30 mouse cellular contexts compared by ENCODE assay signal in genomic region chr15:99690924-99691323, GRCm38 (mm10). TPM values are rescaled to one million over a fixed set of nuclear protein-coding genes. Genes with fewer than 3 reads are reported as not detected.
DNase-seq lines count a peak whose midpoint lies in the region; ATAC-seq lines count a peak whose summit lies in the region.
"Had no signal": no experiment of that assay in that cellular context is flagged by ENCODE, and none has a peak within 500 bp of the region (broad histone marks: within the 10 kb centered on the region; RNA-seq: fewer than 3 reads in every experiment).

No protein-coding gene starts in this region.

- no peak overlapping the region for H3K4me3 ChIP-seq in hindbrain, embryonic 12.5 days
- H3K4me3 ChIP-seq in hindbrain, embryonic 16.5 days (ENCODE audit: low read length) = no peak overlapping the region
- H3K4me3 ChIP-seq in midbrain, embryonic 10.5 days = no peak overlapping the region
- H3K4me3 ChIP-seq in midbrain, embryonic 15.5 days = no peak overlapping the region
- no peak overlapping the region for H3K4me3 ChIP-seq in neural tube, embryonic 13.5 days
- H3K4me3 ChIP-seq: embryonic facial prominence, embryonic 12.5 days; forebrain, embryonic 10.5 days; forebrain, embryonic 15.5 days; gastrocnemius, adult 2 months; heart, embryonic 13.5 days; hindbrain, embryonic 15.5 days; kidney, embryonic 15.5 days; lung, embryonic 15.5 days; megakaryocyte, embryonic 14.5 days had no signal

- 24% methylated on average over 4 of the region's 4 CpGs for WGBS in hindbrain, embryonic 12.5 days
- WGBS in hindbrain, embryonic 16.5 days = 28% methylated on average over 4 of the region's 4 CpGs
- WGBS in midbrain, embryonic 10.5 days = 12% methylated on average over 4 of the region's 4 CpGs
- WGBS in midbrain, embryonic 15.5 days = 14% methylated on average over 4 of the region's 4 CpGs
- WGBS in neural tube, embryonic 13.5 days = 33% methylated on average over 4 of the region's 4 CpGs

- H3K27me3 ChIP-seq in hindbrain, embryonic 12.5 days = no peaks in the 10 kb centered on the region
- no peaks in the 10 kb centered on the region for H3K27me3 ChIP-seq in hindbrain, embryonic 16.5 days (replicated peaks; ENCODE audit: control insufficient read depth, insufficient read depth, low read length)
- H3K27me3 ChIP-seq in midbrain, embryonic 10.5 days (ENCODE audit: low read depth, poor library complexity, severe bottlenecking) = peaks cover 35% of the 10 kb centered on the region
- no peaks in the 10 kb centered on the region for H3K27me3 ChIP-seq in midbrain, embryonic 15.5 days (replicated peaks)
- H3K27me3 ChIP-seq in neural tube, embryonic 13.5 days = no peaks in the 10 kb centered on the region
- H3K27me3 ChIP-seq: forebrain, embryonic 15.5 days; hindbrain, embryonic 15.5 days had no signal

- no peak overlapping the region for H3K9ac ChIP-seq in hindbrain, embryonic 12.5 days
- no peak overlapping the region for H3K9ac ChIP-seq in hindbrain, embryonic 16.5 days (ENCODE audit: low read depth, low read length)
- H3K9ac ChIP-seq in midbrain, embryonic 15.5 days = no peak overlapping the region
- H3K9ac ChIP-seq in neural tube, embryonic 13.5 days = peak overlapping the region; percentile 43; the same call in 1 of the 2 replicates
- H3K9ac ChIP-seq: embryonic facial prominence, embryonic 12.5 days; forebrain, embryonic 15.5 days; heart, embryonic 13.5 days; hindbrain, embryonic 15.5 days; kidney, embryonic 15.5 days; lung, embryonic 15.5 days had no signal

- H3K4me1 ChIP-seq in hindbrain, embryonic 12.5 days = peaks cover 31% of the 10 kb centered on the region
- peaks cover 2% of the 10 kb centered on the region; the same call in 1 of the 2 replicates for H3K4me1 ChIP-seq in hindbrain, embryonic 16.5 days (ENCODE audit: control insufficient read depth, insufficient read depth, low read depth, low read length)
- H3K4me1 ChIP-seq in midbrain, embryonic 10.5 days = peaks cover 62% of the 10 kb centered on the region
- peaks cover 21% of the 10 kb centered on the region for H3K4me1 ChIP-seq in midbrain, embryonic 15.5 days
- H3K4me1 ChIP-seq in neural tube, embryonic 13.5 days (replicated peaks) = peaks cover 60% of the 10 kb centered on the region
- H3K4me1 ChIP-seq: lung, embryonic 15.5 days had no signal

- no peak overlapping the region for H3K4me2 ChIP-seq in hindbrain, embryonic 12.5 days (replicated peaks)
- no peak overlapping the region for H3K4me2 ChIP-seq in hindbrain, embryonic 16.5 days (ENCODE audit: low read length)
- no peak overlapping the region for H3K4me2 ChIP-seq in midbrain, embryonic 15.5 days
- no peak overlapping the region for H3K4me2 ChIP-seq in neural tube, embryonic 13.5 days
- H3K4me2 ChIP-seq: embryonic facial prominence, embryonic 12.5 days; forebrain, embryonic 15.5 days; heart, embryonic 13.5 days; hindbrain, embryonic 15.5 days; kidney, embryonic 15.5 days; lung, embryonic 15.5 days had no signal

- H3K27ac ChIP-seq in hindbrain, embryonic 12.5 days = peak overlapping the region; percentile 17; the same call in 1 of the 2 replicates
- H3K27ac ChIP-seq in hindbrain, embryonic 16.5 days (ENCODE audit: low read depth, low read length) = no peak overlapping the region
- H3K27ac ChIP-seq in midbrain, embryonic 10.5 days (replicated peaks) = peak overlapping the region; percentile 30
- H3K27ac ChIP-seq in midbrain, embryonic 15.5 days = no peak overlapping the region
- H3K27ac ChIP-seq in neural tube, embryonic 13.5 days (replicated peaks) = peak overlapping the region; percentile 77
- H3K27ac ChIP-seq: embryonic facial prominence, embryonic 12.5 days; forebrain, embryonic 15.5 days; gastrocnemius, adult 2 months; heart, embryonic 13.5 days; hindbrain, embryonic 15.5 days; kidney, embryonic 15.5 days; lung, embryonic 15.5 days had no signal

- ATAC-seq in hindbrain, embryonic 12.5 days (ENCODE audit: low FRiP score) = 0 out of 2 replicates have a peak, but pooled peaks have one; percentile 11
- no peak for ATAC-seq in hindbrain, embryonic 16.5 days
- no peak for ATAC-seq in midbrain, embryonic 15.5 days (replicated peaks)
- no peak for ATAC-seq in neural tube, embryonic 13.5 days (ENCODE audit: low read depth)
- ATAC-seq: forebrain, embryonic 15.5 days; intestine, embryonic 16.5 days had no signal

- DNase-seq in midbrain, embryonic 10.5 days (ENCODE audit: low spot score) = no peak
- no peak for DNase-seq in neural tube, embryonic 10.5 days (ENCODE audit: extremely low spot score, low spot score)
- no peak for DNase-seq in frontal cortex, adult 2 months (ENCODE audit: extremely low spot score in 1 of 2, low spot score in 1 of 2)
- DNase-seq: adrenal gland, adult 8-10 months; B cell, adult 2 months; cerebellum, adult 9-10 months; cerebellum, postnatal 36 days; gastrocnemius, adult 2 months; gastrocnemius, postnatal 36 days; heart, adult 18-20 months; heart, postnatal 10 days; lung, postnatal 4 days; thymus, adult 2 months; thymus, postnatal 4 days had no signal

- H3K36me3 ChIP-seq in hindbrain, embryonic 12.5 days = peaks cover 8% of the 10 kb centered on the region
- 0 out of 2 replicates have a peak, but pooled peaks cover 2% of the 10 kb centered on the region for H3K36me3 ChIP-seq in hindbrain, embryonic 16.5 days (ENCODE audit: control insufficient read depth, insufficient read depth, low read length)
- H3K36me3 ChIP-seq in midbrain, embryonic 10.5 days = no peaks in the 10 kb centered on the region
- peaks cover 12% of the 10 kb centered on the region for H3K36me3 ChIP-seq in midbrain, embryonic 15.5 days (replicated peaks)
- H3K36me3 ChIP-seq in neural tube, embryonic 13.5 days = peaks cover 42% of the 10 kb centered on the region
- H3K36me3 ChIP-seq: embryonic facial prominence, embryonic 12.5 days; forebrain, embryonic 10.5 days; heart, embryonic 13.5 days; kidney, embryonic 15.5 days; lung, embryonic 15.5 days had no signal

- H3K9me3 ChIP-seq in hindbrain, embryonic 12.5 days (replicated peaks) = no peaks in the 10 kb centered on the region
- no peaks in the 10 kb centered on the region for H3K9me3 ChIP-seq in hindbrain, embryonic 16.5 days (ENCODE audit: control insufficient read depth, low read length)
- H3K9me3 ChIP-seq in midbrain, embryonic 10.5 days (replicated peaks) = no peaks in the 10 kb centered on the region
- H3K9me3 ChIP-seq in midbrain, embryonic 15.5 days = no peaks in the 10 kb centered on the region
- no peaks in the 10 kb centered on the region for H3K9me3 ChIP-seq in neural tube, embryonic 13.5 days
- H3K9me3 ChIP-seq: embryonic facial prominence, embryonic 12.5 days; forebrain, embryonic 10.5 days; forebrain, embryonic 15.5 days; heart, embryonic 13.5 days; hindbrain, embryonic 15.5 days; kidney, embryonic 15.5 days; lung, embryonic 15.5 days; megakaryocyte, embryonic 14.5 days had no signal

RNA-seq across cellular contexts. Expression of gene Smarcd1, which starts 11.0 kb away (rescaled TPM):
- polyA plus RNA-seq in hindbrain, embryonic 12.5 days (2016; fragmentation: Nextera tagmentation; extraction: Ambion mirVana) = 123 and 141 TPM in 2 replicates
- polyA plus RNA-seq in hindbrain, embryonic 16.5 days (2015; fragmentation: Nextera tagmentation; extraction: Ambion mirVana) = 71.7 and 86.2 TPM in 2 replicates
- polyA plus RNA-seq in midbrain, embryonic 10.5 days (2016; fragmentation: Nextera tagmentation; extraction: Ambion mirVana) = 98.1 and 112 TPM in 2 replicates
- 114 and 119 TPM in 2 replicates for polyA plus RNA-seq in midbrain, embryonic 15.5 days (2015; fragmentation: Nextera tagmentation; extraction: Ambion mirVana)
- polyA plus RNA-seq in neural tube, embryonic 13.5 days (2015; fragmentation: Nextera tagmentation; extraction: Ambion mirVana) = 117 and 134 TPM in 2 replicates
- 189 and 197 TPM in 2 replicates for polyA plus RNA-seq in frontal cortex, adult 2 months (2012; rRNA removed)

RNA-seq across cellular contexts. Expression of gene Gm17349, which starts 14.4 kb away (rescaled TPM):
- polyA plus RNA-seq in hindbrain, embryonic 12.5 days (2016; fragmentation: Nextera tagmentation; extraction: Ambion mirVana) = not detected in 2 replicates
- polyA plus RNA-seq in hindbrain, embryonic 16.5 days (2015; fragmentation: Nextera tagmentation; extraction: Ambion mirVana) = not detected in 2 replicates
- polyA plus RNA-seq in midbrain, embryonic 10.5 days (2016; fragmentation: Nextera tagmentation; extraction: Ambion mirVana) = not detected in 2 replicates
- polyA plus RNA-seq in midbrain, embryonic 15.5 days (2015; fragmentation: Nextera tagmentation; extraction: Ambion mirVana) = not detected in 2 replicates
- polyA plus RNA-seq in neural tube, embryonic 13.5 days (2015; fragmentation: Nextera tagmentation; extraction: Ambion mirVana) = not detected in 2 replicates
- polyA plus RNA-seq in frontal cortex, adult 2 months (2012; rRNA removed) = 1.00 TPM in 1 of 2 replicates, not detected in the other
- polyA plus RNA-seq: embryonic facial prominence, embryonic 12.5 days; forebrain, embryonic 10.5 days; forebrain, embryonic 15.5 days; heart, embryonic 13.5 days; hindbrain, embryonic 15.5 days; intestine, embryonic 16.5 days; kidney, embryonic 15.5 days; limb, embryonic 11.5 days; liver, embryonic 16.5 days; lung, embryonic 15.5 days; neural tube, embryonic 11.5 days; thymus, adult 2 months had no signal

RNA-seq across cellular contexts. Expression of gene Asic1, which starts 20.8 kb away (rescaled TPM):
- polyA plus RNA-seq in hindbrain, embryonic 12.5 days (2016; fragmentation: Nextera tagmentation; extraction: Ambion mirVana) = 48.6 and 61.6 TPM in 2 replicates
- 45.1 and 59.4 TPM in 2 replicates for polyA plus RNA-seq in hindbrain, embryonic 16.5 days (2015; fragmentation: Nextera tagmentation; extraction: Ambion mirVana)
- 6.0 and 14.9 TPM in 2 replicates for polyA plus RNA-seq in midbrain, embryonic 10.5 days (2016; fragmentation: Nextera tagmentation; extraction: Ambion mirVana)
- polyA plus RNA-seq in midbrain, embryonic 15.5 days (2015; fragmentation: Nextera tagmentation; extraction: Ambion mirVana) = 64.0 and 65.9 TPM in 2 replicates
- 76.0 and 77.8 TPM in 2 replicates for polyA plus RNA-seq in neural tube, embryonic 13.5 days (2015; fragmentation: Nextera tagmentation; extraction: Ambion mirVana)
- polyA plus RNA-seq in frontal cortex, adult 2 months (2012; rRNA removed) = 78.1 and 80.7 TPM in 2 replicates

RNA-seq across cellular contexts. Expression of gene Gpd1, which starts 26.4 kb away (rescaled TPM):
- polyA plus RNA-seq in hindbrain, embryonic 12.5 days (2016; fragmentation: Nextera tagmentation; extraction: Ambion mirVana) = 0.69 and 0.92 TPM in 2 replicates
- polyA plus RNA-seq in hindbrain, embryonic 16.5 days (2015; fragmentation: Nextera tagmentation; extraction: Ambion mirVana) = 3.1 and 4.6 TPM in 2 replicates
- 0.40 and 0.62 TPM in 2 replicates for polyA plus RNA-seq in midbrain, embryonic 10.5 days (2016; fragmentation: Nextera tagmentation; extraction: Ambion mirVana)
- 1.5 and 1.8 TPM in 2 replicates for polyA plus RNA-seq in midbrain, embryonic 15.5 days (2015; fragmentation: Nextera tagmentation; extraction: Ambion mirVana)
- polyA plus RNA-seq in neural tube, embryonic 13.5 days (2015; fragmentation: Nextera tagmentation; extraction: Ambion mirVana) = 1.6 and 1.8 TPM in 2 replicates
- polyA plus RNA-seq in frontal cortex, adult 2 months (2012; rRNA removed) = 52.2 and 56.5 TPM in 2 replicates

RNA-seq across cellular contexts. Expression of gene Cox14, which starts 34.5 kb away (rescaled TPM):
- polyA plus RNA-seq in hindbrain, embryonic 12.5 days (2016; fragmentation: Nextera tagmentation; extraction: Ambion mirVana) = 152 and 156 TPM in 2 replicates
- polyA plus RNA-seq in hindbrain, embryonic 16.5 days (2015; fragmentation: Nextera tagmentation; extraction: Ambion mirVana) = 175 and 191 TPM in 2 replicates
- 157 and 159 TPM in 2 replicates for polyA plus RNA-seq in midbrain, embryonic 10.5 days (2016; fragmentation: Nextera tagmentation; extraction: Ambion mirVana)
- polyA plus RNA-seq in midbrain, embryonic 15.5 days (2015; fragmentation: Nextera tagmentation; extraction: Ambion mirVana) = 150 and 157 TPM in 2 replicates
- 170 and 181 TPM in 2 replicates for polyA plus RNA-seq in neural tube, embryonic 13.5 days (2015; fragmentation: Nextera tagmentation; extraction: Ambion mirVana)
- 218 and 238 TPM in 2 replicates for polyA plus RNA-seq in frontal cortex, adult 2 months (2012; rRNA removed)

Comparison
In these comparisons a context has a peak if more than half of its experiments do, and no peak if none do; other contexts are left out.
1. H3K27ac ChIP-seq: peak in hindbrain, embryonic 12.5 days (single experiment), midbrain, embryonic 10.5 days (single experiment) and neural tube, embryonic 13.5 days (single experiment); none in hindbrain, embryonic 16.5 days (single experiment) and midbrain, embryonic 15.5 days (single experiment).